Mouse (Mus musculus): ENCODE measurements around the gene Slc35e3.

Slc35e3 gene

DNA sequence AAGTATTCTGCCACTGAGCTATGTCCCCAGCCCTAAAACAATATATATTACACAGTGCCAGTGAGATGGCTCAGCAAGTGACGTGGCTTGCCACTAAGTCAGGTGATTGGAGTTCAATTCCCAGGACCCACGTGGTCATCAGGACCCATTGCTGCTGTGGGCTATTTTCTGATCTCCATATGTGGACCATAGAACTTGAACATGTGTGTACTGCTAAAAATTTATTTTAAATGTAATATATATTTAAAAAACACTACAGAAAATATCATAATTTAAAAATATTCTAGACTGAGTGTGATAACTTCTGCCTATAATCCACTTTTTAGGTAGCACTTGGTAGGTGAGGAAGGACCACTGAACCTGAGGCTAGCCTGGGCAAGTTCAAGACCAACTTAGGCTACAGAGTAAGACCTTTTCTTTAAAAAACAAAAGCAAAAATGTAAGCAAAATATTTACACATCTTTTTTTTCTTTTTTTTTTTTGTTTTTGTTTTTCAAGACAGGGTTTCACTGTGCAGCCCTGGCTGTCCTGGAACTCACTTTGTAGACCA lies 16.2 kb upstream of the Slc35e3 start:
- peak; percentile 94 for DNase-seq (ENCODE audit: low read depth, low spot score)

GRCm38 (mm10) chr10:117761551-117761950 lies 15.4 kb upstream of the Slc35e3 start:
- peak; percentile 99 for DNase-seq (ENCODE audit: low read depth, low spot score)

- DNase-seq (ENCODE audit: low read depth, low spot score): peak; percentile 94
These were observed 14.7 kb upstream of the Slc35e3 start for GRCm38 (mm10) chr10:117760831-117761335.

GRCm38 (mm10) chr10:117759844-117760630 lies 13.9 kb upstream of the Slc35e3 start:
- DNase-seq (ENCODE audit: low read depth, low spot score): peak; percentile 93

DNA sequence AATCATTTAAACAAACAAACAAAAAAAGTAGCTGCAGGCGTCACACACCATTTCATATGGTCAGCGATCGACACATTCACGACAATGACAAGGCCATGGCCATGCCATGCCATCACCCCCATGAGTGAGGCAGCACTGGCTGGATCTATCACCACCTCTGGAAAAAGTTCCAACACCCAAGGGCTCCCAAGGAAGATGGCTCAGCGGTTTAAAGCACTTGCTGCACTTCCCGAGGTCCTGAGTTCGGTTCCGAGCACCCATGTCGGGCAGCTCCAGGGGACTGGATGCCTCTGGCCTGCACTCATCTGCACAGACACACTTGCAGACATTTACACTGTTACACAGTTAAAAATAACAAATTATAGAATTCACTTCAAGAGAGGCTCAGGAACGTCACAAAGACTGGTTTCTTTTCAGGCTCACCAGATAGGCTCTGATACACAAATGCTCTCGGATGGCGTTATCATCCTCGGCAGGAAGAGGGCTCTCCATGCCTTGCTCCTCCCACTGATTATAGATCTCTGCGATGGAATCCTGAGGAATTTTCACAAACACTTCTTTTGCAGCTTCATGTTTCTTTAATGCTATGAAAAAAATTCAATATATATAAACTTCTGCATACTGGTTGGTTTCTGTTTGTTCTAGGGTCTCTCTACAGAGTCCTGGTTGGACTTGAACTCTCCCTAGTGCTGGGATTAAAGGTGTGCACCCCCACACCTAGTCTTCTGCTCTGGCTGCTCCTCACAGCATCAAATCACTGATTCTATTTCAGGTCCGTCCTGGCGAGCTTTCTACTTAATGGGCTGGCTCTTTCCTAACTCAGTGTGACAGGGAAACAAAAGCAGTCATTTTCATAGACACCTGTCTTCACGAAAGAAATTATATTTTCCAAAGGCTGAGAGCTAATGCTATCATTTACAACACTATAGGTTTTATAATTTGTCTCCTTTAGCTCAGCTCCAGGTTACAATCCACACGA lies 12.9 kb upstream of the Slc35e3 start:
- DNase-seq (ENCODE audit: low read depth, low spot score): peak; percentile 93

GRCm38 (mm10) chr10:117758344-117758743 lies 12.2 kb upstream of the Slc35e3 start:
- peak; percentile 94 for DNase-seq (ENCODE audit: low read depth, low spot score)

- peak; percentile 94 for DNase-seq (ENCODE audit: low read depth, low spot score)
These were observed 11.7 kb upstream of the Slc35e3 start for GRCm38 (mm10) chr10:117757796-117758342.

DNA sequence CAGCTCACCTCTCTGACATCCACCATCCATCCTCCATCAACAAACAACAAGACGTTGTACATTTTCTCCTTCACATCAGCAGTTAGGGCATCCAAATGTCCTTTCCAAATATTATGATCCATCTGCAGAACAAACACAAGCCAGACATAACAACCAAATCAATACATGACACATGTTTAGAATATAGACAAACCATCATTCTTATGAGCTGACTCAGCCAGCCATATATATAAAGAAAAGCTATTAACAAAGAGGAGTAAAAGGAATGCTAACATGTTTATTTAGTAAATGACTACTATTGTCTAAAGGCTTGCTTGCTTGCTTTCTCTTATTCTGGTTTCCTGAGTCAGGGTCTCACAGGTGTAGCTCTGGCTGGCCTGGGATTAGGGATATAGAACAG lies 11.1 kb upstream of the Slc35e3 start:
- no peak for DNase-seq (ENCODE audit: low read depth, low spot score)

DNA sequence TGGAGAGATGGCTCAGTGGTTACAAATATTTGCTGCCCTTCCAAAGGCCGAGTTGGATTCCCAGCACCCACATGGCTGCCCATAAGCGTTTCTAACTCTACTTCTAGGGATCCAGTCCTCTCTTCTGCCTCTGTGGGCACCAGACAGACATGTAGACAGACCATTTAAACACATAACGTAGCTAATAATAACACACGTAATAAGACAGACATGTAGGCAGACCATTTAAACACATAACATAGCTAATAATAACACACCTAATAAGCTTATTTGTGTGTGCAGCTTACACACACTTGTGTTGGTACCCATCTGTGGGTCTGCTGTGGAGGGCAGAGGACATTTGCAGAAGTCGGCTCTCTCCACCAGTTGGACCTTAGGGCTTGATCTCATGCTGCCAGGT lies 10.6 kb upstream of the Slc35e3 start:
- DNase-seq (ENCODE audit: low read depth, low spot score): peak; percentile 94

DNA sequence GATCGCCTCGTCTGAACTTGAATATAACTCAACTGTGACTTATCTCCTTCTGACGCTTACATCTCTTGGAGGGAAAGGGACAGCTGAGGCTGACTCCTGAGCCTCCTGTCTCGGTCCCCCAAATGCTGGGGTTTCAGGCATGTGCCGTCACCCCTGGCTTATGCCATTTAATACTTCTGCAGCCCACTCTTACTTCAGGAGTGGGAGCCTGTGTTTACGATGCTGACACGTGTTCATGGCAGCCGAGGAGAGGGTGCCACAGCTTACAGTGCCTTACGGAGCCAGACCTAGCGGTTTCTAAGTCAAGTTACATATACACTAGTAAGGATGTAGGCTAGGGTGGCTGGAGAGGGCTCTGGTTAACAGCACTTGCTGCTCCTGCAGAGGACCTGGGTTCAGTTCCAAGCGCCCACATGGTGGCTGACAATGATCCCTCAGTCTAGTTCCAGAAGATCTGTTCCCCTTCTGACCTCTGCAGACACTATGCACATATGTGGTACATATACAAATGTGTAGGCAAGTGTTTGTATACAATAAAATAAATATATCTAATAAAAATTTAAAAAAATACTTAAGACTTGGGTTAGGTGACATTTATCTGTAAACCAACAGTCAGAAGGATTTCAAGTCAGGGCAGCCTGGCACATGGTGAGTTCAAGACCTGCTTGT lies 9.8 kb upstream of the Slc35e3 start:
- peak; percentile 93 for DNase-seq (ENCODE audit: low read depth, low spot score)

GRCm38 (mm10) chr10:117755086-117755798 lies 9.1 kb upstream of the Slc35e3 start:
- peak; percentile 93 for DNase-seq (ENCODE audit: low read depth, low spot score)

GRCm38 (mm10) chr10:117754609-117754940 lies 8.4 kb upstream of the Slc35e3 start:
- peak; percentile 91 for DNase-seq (ENCODE audit: low read depth, low spot score)

DNA sequence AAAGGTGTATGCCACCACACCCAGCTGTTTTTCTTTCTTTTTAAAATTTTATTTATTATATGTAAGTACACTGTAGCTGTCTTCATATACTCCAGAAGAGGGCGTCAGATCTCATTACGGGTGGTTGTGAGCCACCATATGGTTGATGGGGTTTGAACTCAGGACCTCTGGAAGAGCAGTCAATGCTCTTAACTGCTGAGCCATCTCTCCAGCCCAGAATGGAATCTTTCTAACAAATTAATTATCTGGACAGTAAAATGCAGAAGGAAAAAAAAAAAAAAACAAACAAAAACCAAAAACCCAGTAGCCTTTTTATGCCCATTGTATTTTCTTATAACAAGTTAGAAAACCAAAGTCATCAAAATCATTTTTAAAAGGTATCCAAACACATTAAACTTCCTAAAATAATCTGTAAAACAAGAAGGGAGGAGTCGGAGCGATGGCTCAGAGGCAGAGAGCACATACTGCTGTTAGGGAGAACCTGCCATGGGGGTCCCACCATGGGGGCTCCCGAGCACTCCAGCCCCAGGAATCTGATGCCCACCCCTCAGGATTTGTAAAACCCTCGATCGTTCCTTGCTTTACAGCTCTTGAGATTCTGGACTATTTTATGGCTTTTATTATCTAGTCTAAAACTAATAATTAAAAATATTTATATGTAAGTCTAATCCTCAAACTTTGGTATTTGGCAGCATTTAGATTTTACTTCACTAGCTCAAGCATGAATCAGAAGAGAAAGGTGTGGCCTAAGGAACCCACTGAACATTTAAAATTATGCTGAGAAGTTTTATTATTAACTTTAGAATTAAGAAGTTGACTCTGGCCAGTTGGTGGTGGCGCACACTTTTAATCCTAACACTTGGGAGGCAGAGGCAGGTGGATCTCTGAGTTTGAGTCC lies 7.8 kb upstream of the Slc35e3 start:
- peak; percentile 94 for DNase-seq (ENCODE audit: low read depth, low spot score)

DNA sequence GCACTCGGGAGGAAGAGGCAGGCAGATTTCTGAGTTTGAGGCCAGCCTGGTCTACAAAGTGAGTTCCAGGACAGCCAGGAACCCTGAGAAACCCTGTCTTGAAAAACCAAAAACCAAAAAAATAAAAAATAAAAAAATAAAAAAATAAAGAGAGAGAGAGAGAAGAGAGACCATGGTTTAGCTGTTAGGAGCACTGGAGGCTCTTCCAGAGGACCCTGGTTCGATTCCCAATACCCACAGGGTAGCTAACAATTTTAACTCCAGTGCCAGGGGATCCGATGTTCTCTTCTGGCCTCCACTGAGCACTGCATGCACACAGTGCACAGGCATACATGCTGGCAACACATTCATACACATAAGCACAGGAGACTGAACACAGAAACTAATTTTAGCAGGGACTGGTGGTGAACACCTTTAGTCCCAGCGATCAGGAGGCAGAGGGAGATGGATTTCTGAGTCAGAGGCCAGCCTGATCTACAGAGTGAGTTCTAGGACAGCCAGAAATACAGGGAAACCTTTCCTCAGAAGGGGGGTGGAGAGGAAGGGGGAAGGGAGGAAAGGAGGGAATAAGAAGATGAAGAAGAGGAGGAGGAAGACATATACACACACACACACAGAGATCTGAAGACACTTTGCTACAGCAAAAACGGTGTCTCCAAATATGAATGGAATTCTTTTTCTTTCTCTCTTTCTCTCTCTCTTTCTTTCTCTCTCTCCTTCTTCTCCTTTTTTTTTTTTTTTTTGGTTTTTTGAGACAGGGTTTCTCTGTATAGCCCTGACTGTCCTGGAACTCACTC lies 6.9 kb upstream of the Slc35e3 start:
- DNase-seq (ENCODE audit: low read depth, low spot score): peak; percentile 94

DNA sequence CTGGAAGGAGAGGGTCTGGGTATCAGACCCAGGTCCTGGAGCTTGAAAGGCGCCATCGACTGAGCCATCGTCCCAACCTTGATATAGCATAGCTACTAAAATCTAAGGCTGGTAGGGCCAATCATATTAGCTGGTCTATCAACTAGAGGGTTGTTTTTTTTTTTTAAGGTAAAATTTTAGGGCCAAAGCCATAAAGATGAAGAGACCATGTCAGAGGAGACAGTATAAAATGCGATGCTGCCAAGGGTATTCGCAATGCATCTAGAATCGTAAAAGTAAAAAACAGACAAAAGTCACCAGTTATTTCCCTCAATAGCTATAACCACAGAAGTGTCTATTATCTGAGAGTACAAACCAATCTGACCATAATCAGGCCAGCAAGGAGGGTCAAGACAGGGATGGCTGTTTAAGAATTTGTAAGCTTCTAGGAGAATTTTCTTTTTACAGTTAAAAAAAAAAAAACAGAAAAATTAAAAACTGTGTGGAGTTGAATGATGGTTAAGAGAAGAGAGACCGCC lies 6.2 kb upstream of the Slc35e3 start:
- DNase-seq (ENCODE audit: low read depth, low spot score): peak; percentile 91

- DNase-seq (ENCODE audit: low read depth, low spot score): peak; percentile 94
These were observed 5.6 kb upstream of the Slc35e3 start for GRCm38 (mm10) chr10:117751744-117752143.

DNA sequence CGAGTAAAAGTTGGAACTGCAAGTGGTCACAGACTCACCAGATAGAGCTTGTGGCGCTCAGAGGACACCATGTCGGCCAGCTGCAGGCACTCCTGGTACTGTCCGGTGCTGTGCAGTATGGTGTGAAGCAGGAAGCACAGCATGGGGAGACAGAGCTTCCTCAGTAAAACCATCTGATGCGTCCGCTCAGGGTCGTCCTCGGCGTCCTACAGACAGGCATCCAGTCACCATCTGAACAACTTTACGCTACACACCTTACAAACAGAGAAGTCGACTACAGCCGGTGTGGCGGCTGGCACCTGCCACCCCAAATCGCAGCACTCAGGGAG lies 5.1 kb upstream of the Slc35e3 start:
- peak; percentile 91 for DNase-seq (ENCODE audit: low read depth, low spot score)

DNA sequence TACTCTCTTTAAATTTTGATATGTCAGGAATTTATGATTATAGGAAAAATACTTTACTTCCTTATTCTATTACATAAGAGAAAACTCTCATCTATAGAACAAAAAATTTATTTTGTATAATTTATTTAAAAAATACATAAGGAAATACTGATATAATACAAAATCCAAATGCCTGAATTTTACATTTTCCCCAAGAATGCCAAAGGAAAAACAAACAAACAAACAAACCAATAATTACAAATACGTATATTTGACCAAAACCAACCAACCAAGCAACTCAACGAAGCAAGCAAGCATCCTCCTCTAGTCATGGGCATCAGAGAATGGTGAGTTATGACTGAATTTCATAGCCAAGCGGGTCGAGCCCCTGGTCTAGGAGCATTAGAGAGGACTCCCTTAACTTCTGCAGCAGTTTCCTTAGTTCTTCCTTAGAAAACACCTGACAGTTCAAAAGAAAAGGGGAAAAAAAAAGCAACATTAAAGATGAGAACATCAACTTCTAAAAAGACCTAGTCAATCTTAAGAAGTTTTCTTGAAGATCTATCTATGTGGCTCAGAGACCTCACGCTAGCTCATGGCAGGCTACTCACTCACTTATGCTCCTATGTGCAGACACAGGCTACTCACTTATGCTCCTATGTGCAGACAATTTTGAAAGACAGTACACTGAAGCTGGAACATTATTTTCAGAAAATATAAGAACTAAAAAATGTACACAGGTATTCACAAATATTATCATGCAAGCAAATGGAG lies 4.5 kb upstream of the Slc35e3 start:
- peak; percentile 93 for DNase-seq (ENCODE audit: low read depth, low spot score)

Measured in 3T3-L1 (cell line).